Mouse (Mus musculus) gastrocnemius, adult 18-20 months (tissue): ENCODE data around the gene Psmd12. TPM values are rescaled to one million over a fixed set of nuclear protein-coding genes. Genes with fewer than 3 reads are reported as not detected.

Experiments used
- total RNA-seq, 2 experiments: library from RNA; stranded (reverse); gene quantifications; 2 replicates each; pipeline ENCODE4 v1.2.3; 2021

Gene Psmd12
- total RNA-seq, 2 experiments from 2014 or later: 101 to 110 TPM

Other genes starting within 250 kb of the Psmd12 start
- 10 to 100 TPM; 73.8 to 93.7 TPM for gene Pitpnc1, start 8.8 kb upstream of the Psmd12 start, total RNA-seq
- 10 to 100 TPM; 17.6 to 18.2 TPM for gene Helz, start 68.4 kb downstream of the Psmd12 start, total RNA-seq
- 100 to 1,000 TPM; 326 to 377 TPM for gene Cacng1, start 237.0 kb downstream of the Psmd12 start, total RNA-seq